Mouse (Mus musculus): ENCODE measurements around the gene Sdr42e1.

- TF ChIP-seq CTCF (IDR thresholded peaks at IDR 0.05; ENCODE audit: control insufficient read depth, insufficient read depth, low read length) (no peak), POLR2A (IDR thresholded peaks at IDR 0.05; ENCODE audit: borderline replicate concordance, control insufficient read depth, low read depth, low read length) (no peak)
These were observed 29.2 kb upstream of the Sdr42e1 start for GRCm38 (mm10) chr8:117702701-117703100.
